Mouse (Mus musculus): ENCODE results near the gene Cygb. TPM values are rescaled to one million over a fixed set of nuclear protein-coding genes. Genes with fewer than 3 reads are reported as not detected.

Gene Cygb
- polyA plus RNA-seq, 1 experiment from 2014 or later, result 29.3 TPM

DNA sequence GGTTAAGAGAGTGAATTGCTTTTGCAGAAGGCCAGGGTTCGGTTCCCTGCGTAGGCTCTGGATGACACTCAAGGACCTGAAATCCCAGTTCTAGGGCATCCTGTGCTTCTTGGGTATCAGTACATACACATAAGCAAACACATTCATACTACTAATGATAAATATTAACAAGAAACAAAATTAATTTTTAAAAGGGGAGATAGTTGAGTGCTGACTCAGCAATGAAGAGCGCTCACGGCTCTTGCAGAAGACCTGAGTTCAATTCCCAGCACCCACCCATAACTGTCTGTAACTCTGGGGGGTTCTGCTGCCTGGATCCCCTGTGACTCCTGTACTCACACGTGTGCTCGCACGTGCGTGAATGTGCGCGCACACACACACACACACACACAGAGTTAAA is 35.5 kb upstream of the Cygb start:
- Histone ChIP-seq H3K27ac (ENCODE audit: low read length) (no peak overlapping the region), H3K9ac (ENCODE audit: low read depth, low read length) (no peak overlapping the region), H3K36me3 (ENCODE audit: control insufficient read depth, insufficient read depth, low read length) (0 out of 2 replicates have a peak, but pooled peaks cover 2% of the 10 kb centered on the region), H3K27me3 (ENCODE audit: control insufficient read depth, insufficient read depth, low read depth, low read length) (peaks cover 12% of the 10 kb centered on the region), H3K9me3 (replicated peaks; ENCODE audit: control insufficient read depth, low read length, poor library complexity, severe bottlenecking) (no peaks in the 10 kb centered on the region), H3K4me1 (ENCODE audit: control insufficient read depth, insufficient read depth, low read length) (peaks cover 6% of the 10 kb centered on the region), H3K4me3 (ENCODE audit: low read depth, low read length) (no peak overlapping the region), H3K4me2 (ENCODE audit: low read length) (no peak overlapping the region)
- no peak for ATAC-seq
- WGBS, result 95% methylated on average over 10 of the region's 10 CpGs

DNA sequence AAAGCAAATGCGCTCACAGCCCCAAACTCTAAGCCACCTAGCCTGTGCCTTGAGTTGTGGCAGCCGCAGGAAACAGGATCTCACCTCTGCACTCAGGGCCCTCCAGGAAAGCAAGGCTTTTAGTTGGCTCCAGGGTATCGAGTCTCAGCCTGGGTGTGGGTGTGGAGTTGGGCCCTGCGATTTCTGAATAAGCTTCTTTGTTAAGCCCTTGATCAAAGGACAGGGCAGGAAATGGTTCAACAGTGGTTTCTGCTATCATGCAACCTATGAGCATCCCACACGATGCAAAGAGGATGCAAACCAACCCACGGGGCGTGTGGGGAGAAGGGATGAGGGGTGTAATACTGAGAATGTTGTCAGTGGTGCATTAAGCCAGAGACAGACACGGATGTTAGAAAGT is 33.8 kb upstream of the Cygb start:
- no peaks in the 10 kb centered on the region; the same call in 1 of the 2 replicates for H3K27me3 ChIP-seq (ENCODE audit: control insufficient read depth, insufficient read depth, low read depth, low read length)
- no peak overlapping the region for H3K27ac ChIP-seq (ENCODE audit: low read length)
- H3K9ac ChIP-seq (ENCODE audit: low read depth, low read length), result no peak overlapping the region
- H3K36me3 ChIP-seq (ENCODE audit: control insufficient read depth, insufficient read depth, low read length), result 0 out of 2 replicates have a peak, but pooled peaks cover 2% of the 10 kb centered on the region
- H3K4me3 ChIP-seq (ENCODE audit: low read depth, low read length), result no peak overlapping the region
- no peaks in the 10 kb centered on the region for H3K9me3 ChIP-seq (replicated peaks; ENCODE audit: control insufficient read depth, low read length, poor library complexity, severe bottlenecking)
- no peak for ATAC-seq
- WGBS, result 80% methylated on average over 8 of the region's 8 CpGs
- H3K4me2 ChIP-seq (ENCODE audit: low read length), result no peak overlapping the region
- no peaks in the 10 kb centered on the region for H3K4me1 ChIP-seq (ENCODE audit: control insufficient read depth, insufficient read depth, low read length)

- no peak overlapping the region for H3K4me2 ChIP-seq (ENCODE audit: low read length)
- WGBS, result 74% methylated on average over 9 of the region's 9 CpGs
These were observed 31.6 kb upstream of the Cygb start for GRCm38 (mm10) chr11:116685729-116686128.

GRCm38 (mm10) chr11:116683777-116684176 is 29.7 kb upstream of the Cygb start:
- no peak overlapping the region for H3K4me3 ChIP-seq (ENCODE audit: low read depth, low read length)
- H3K9me3 ChIP-seq (replicated peaks; ENCODE audit: control insufficient read depth, low read length, poor library complexity, severe bottlenecking), result no peaks in the 10 kb centered on the region
- no peak overlapping the region for H3K4me2 ChIP-seq (ENCODE audit: low read length)
- H3K27ac ChIP-seq (ENCODE audit: low read length), result no peak overlapping the region
- no peaks in the 10 kb centered on the region for H3K27me3 ChIP-seq (ENCODE audit: control insufficient read depth, insufficient read depth, low read depth, low read length)
- WGBS, result 89% methylated on average over 4 of the region's 4 CpGs
- 0 out of 2 replicates have a peak, but pooled peaks cover 7% of the 10 kb centered on the region for H3K36me3 ChIP-seq (ENCODE audit: control insufficient read depth, insufficient read depth, low read length)
- H3K4me1 ChIP-seq (ENCODE audit: control insufficient read depth, insufficient read depth, low read length), result no peaks in the 10 kb centered on the region
- no peak for ATAC-seq
- H3K9ac ChIP-seq (ENCODE audit: low read depth, low read length), result no peak overlapping the region

More at GRCm38 (mm10) chr11:116685729-116686128, 31.6 kb upstream of the Cygb start:
- no peak overlapping the region for H3K27ac ChIP-seq (ENCODE audit: low read length)
- H3K9me3 ChIP-seq (replicated peaks; ENCODE audit: control insufficient read depth, low read length, poor library complexity, severe bottlenecking), result no peaks in the 10 kb centered on the region
- H3K4me3 ChIP-seq (ENCODE audit: low read depth, low read length), result no peak overlapping the region
- H3K4me1 ChIP-seq (ENCODE audit: control insufficient read depth, insufficient read depth, low read length), result no peaks in the 10 kb centered on the region
- H3K36me3 ChIP-seq (ENCODE audit: control insufficient read depth, insufficient read depth, low read length), result 0 out of 2 replicates have a peak, but pooled peaks cover 2% of the 10 kb centered on the region
- no peak overlapping the region for H3K9ac ChIP-seq (ENCODE audit: low read depth, low read length)
- no peak for ATAC-seq
- no peaks in the 10 kb centered on the region for H3K27me3 ChIP-seq (ENCODE audit: control insufficient read depth, insufficient read depth, low read depth, low read length)

DNA sequence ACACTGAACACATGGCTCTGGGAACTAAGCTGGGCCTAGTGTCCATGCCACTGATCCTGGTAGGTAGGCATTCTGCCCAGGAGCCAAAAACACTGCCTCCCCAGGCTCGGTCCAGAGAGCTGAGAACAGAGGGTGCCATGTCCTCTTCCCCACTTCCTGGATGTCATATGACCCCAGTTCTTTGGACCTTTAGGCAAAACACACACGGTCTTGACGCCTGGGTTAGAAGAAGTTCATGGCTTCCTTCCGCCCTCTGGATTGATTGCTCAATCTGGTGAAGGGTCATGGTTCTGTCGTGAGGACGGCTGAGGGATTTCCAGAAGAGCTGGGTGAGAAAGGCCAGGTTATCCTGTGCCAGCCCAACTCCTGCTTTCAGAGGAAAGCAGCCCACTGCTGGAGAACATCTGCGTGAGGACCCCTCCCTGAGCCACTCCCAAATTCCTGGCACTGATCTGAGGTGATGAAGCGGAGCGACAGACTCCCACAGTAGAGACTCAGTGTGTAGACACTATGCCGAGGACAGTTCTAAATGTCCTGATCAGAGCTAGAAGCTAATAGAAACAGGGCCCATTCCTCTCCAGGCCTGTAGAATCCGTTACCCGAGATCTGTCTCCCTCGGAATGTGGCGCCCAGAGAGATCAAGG is 28.5 kb upstream of the Cygb start:
- Histone ChIP-seq H3K9me3 (replicated peaks; ENCODE audit: control insufficient read depth, low read length, poor library complexity, severe bottlenecking) (no peaks in the 10 kb centered on the region), H3K4me1 (ENCODE audit: control insufficient read depth, insufficient read depth, low read length) (no peaks in the 10 kb centered on the region), H3K4me3 (ENCODE audit: low read depth, low read length) (no peak overlapping the region), H3K9ac (ENCODE audit: low read depth, low read length) (no peak overlapping the region), H3K4me2 (ENCODE audit: low read length) (no peak overlapping the region), H3K27me3 (ENCODE audit: control insufficient read depth, insufficient read depth, low read depth, low read length) (no peaks in the 10 kb centered on the region), H3K27ac (ENCODE audit: low read length) (no peak overlapping the region), H3K36me3 (ENCODE audit: control insufficient read depth, insufficient read depth, low read length) (0 out of 2 replicates have a peak, but pooled peaks cover 7% of the 10 kb centered on the region)
- ATAC-seq, result no peak
- 86% methylated on average over 14 of the region's 14 CpGs for WGBS

GRCm38 (mm10) chr11:116681147-116681546 is 27.0 kb upstream of the Cygb start:
- no peak for ATAC-seq
- Histone ChIP-seq H3K4me1 (ENCODE audit: control insufficient read depth, insufficient read depth, low read length) (no peaks in the 10 kb centered on the region), H3K27me3 (ENCODE audit: control insufficient read depth, insufficient read depth, low read depth, low read length) (no peaks in the 10 kb centered on the region), H3K9me3 (replicated peaks; ENCODE audit: control insufficient read depth, low read length, poor library complexity, severe bottlenecking) (no peaks in the 10 kb centered on the region), H3K4me3 (ENCODE audit: low read depth, low read length) (no peak overlapping the region), H3K36me3 (ENCODE audit: control insufficient read depth, insufficient read depth, low read length) (peaks cover 12% of the 10 kb centered on the region; the same call in 1 of the 2 replicates), H3K9ac (ENCODE audit: low read depth, low read length) (no peak overlapping the region), H3K27ac (ENCODE audit: low read length) (no peak overlapping the region), H3K4me2 (ENCODE audit: low read length) (no peak overlapping the region)
- WGBS, result 90% methylated on average over 4 of the region's 4 CpGs

DNA sequence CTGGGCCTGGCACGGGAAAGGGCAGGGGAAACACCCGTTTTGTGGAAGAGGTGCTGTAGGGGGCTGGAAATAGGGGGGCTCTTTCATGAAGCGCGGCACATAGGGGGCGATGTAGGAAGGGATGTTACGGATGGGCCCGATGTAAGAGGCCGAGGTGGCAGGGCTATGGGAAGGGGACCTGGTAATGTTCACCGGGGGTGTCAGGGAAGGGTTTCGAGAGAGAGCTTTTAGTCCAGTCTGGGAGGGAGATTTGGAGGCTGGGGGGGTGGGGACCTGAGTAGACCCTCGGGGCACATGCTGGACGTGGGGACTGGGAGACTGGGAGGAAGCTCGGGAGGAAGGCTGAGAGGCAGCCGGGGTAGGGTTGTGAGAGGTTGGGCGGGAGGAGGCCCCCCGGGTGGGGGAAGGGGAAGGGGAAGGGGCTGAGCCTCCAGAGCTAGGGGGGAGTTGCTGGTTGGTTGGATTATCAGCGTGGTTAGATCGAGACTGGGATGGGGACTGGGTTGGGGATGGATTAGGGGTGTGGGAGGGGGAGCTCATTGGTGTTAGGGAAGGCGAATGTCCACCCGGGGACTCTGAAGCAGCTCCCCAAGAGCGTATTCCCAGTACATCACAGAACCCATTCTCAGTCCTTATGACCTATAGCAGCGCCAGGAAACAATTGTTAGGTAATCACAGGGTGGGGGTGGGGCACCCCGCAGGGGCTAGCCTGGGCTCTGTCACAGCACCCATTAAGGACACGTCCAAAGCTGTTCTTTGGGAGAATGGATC is 26.4 kb upstream of the Cygb start:
- Histone ChIP-seq H3K9me3 (replicated peaks; ENCODE audit: control insufficient read depth, low read length, poor library complexity, severe bottlenecking) (no peaks in the 10 kb centered on the region), H3K4me3 (ENCODE audit: low read depth, low read length) (no peak overlapping the region), H3K9ac (ENCODE audit: low read depth, low read length) (no peak overlapping the region), H3K36me3 (ENCODE audit: control insufficient read depth, insufficient read depth, low read length) (peaks cover 14% of the 10 kb centered on the region; the same call in 1 of the 2 replicates), H3K4me2 (ENCODE audit: low read length) (no peak overlapping the region), H3K4me1 (ENCODE audit: control insufficient read depth, insufficient read depth, low read length) (no peaks in the 10 kb centered on the region), H3K27ac (ENCODE audit: low read length) (no peak overlapping the region), H3K27me3 (ENCODE audit: control insufficient read depth, insufficient read depth, low read depth, low read length) (no peaks in the 10 kb centered on the region)
- no peak for ATAC-seq
- WGBS, result 80% methylated on average over 23 of the region's 24 CpGs

DNA sequence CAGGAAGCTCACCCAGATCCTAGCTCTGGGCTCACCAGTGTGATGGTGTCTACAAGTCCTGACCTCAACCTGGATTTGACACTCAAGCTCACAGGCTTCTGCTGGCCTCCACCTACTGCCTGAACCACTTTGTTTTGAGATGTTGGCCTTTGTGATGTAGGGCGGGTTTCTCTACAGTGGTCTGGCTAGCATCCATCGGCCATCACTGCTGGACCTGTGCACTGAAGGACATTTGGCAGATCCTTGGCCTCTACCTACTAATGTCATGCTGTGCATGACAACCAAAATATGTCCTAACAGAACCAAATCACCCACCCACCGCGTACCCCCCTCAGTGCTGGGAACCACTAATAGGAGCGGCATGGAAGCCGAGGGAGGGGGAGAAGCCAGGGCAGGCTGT is 25.0 kb upstream of the Cygb start:
- Histone ChIP-seq H3K4me3 (ENCODE audit: low read depth, low read length) (no peak overlapping the region), H3K4me2 (ENCODE audit: low read length) (no peak overlapping the region), H3K9me3 (replicated peaks; ENCODE audit: control insufficient read depth, low read length, poor library complexity, severe bottlenecking) (no peaks in the 10 kb centered on the region), H3K27ac (ENCODE audit: low read length) (no peak overlapping the region), H3K9ac (ENCODE audit: low read depth, low read length) (no peak overlapping the region), H3K4me1 (ENCODE audit: control insufficient read depth, insufficient read depth, low read length) (no peaks in the 10 kb centered on the region), H3K27me3 (ENCODE audit: control insufficient read depth, insufficient read depth, low read depth, low read length) (no peaks in the 10 kb centered on the region), H3K36me3 (ENCODE audit: control insufficient read depth, insufficient read depth, low read length) (peaks cover 23% of the 10 kb centered on the region)
- WGBS, result 91% methylated on average over 6 of the region's 6 CpGs
- ATAC-seq, result no peak

Measured in midbrain, embryonic 16.5 days (tissue).